Mouse (Mus musculus) MEL (cell line): ENCODE results near the gene Pfkfb4.

Experiments
- CTCF ChIP-seq, 3 experiments: IDR thresholded peaks in 2 of 3; conservative IDR thresholded peaks in 1 of 3; 2 replicates each; pipeline ENCODE4 v1.5.1; 2011 to 2012; ENCODE audit warnings: low read length in 3 of 3, low read depth in 2 of 3, mild to moderate bottlenecking in 2 of 3, improper control_type of control experiment in 1 of 3, inconsistent platforms in 1 of 3, mixed read lengths in 1 of 3, moderate library complexity in 1 of 3; ENCODE audit not compliant: control insufficient read depth in 1 of 3, insufficient read depth in 1 of 3, poor library complexity in 1 of 3, severe bottlenecking in 1 of 3
- GABPA ChIP-seq: IDR thresholded peaks from 2 replicates; pipeline ENCODE4 v1.6.1; 2012; ENCODE audit warnings: low read depth, mild to moderate bottlenecking, inconsistent platforms, low read length, improper control_type of control experiment, moderate library complexity
- MAFK ChIP-seq: IDR thresholded peaks from 2 replicates; pipeline ENCODE4 v1.6.1; 2011; ENCODE audit warnings: low read depth, mild to moderate bottlenecking, low read length, improper control_type of control experiment, borderline replicate concordance
- MAX ChIP-seq: IDR thresholded peaks from 2 replicates; pipeline ENCODE4 v1.6.1; 2011; ENCODE audit warnings: low read length, improper control_type of control experiment
- MEF2A ChIP-seq: IDR thresholded peaks from 2 replicates; pipeline ENCODE4 v1.6.1; 2014; ENCODE audit warnings: low read depth, mild to moderate bottlenecking, inconsistent platforms, low read length, improper control_type of control experiment; ENCODE audit not compliant: poor library complexity, insufficient replicate concordance, severe bottlenecking; ENCODE audit errors: extremely low read depth
- MYC ChIP-seq: IDR thresholded peaks from 2 replicates; pipeline ENCODE4 v1.6.1; 2011; ENCODE audit warnings: low read depth, mild to moderate bottlenecking, low read length, improper control_type of control experiment, moderate library complexity
- POLR2A ChIP-seq, 2 experiments: IDR thresholded peaks; 2 replicates each; pipeline ENCODE4 v1.6.1; 2011 to 2012; ENCODE audit warnings: low read length in 2 of 2, mild to moderate bottlenecking in 2 of 2, control low read depth in 1 of 2, improper control_type of control experiment in 1 of 2, low read depth in 1 of 2, moderate library complexity in 1 of 2; ENCODE audit not compliant: control insufficient read depth in 1 of 2, insufficient read depth in 1 of 2, poor library complexity in 1 of 2
- UBTF ChIP-seq: IDR thresholded peaks from 2 replicates; pipeline ENCODE4 v1.6.1; 2012; ENCODE audit warnings: low read depth, mild to moderate bottlenecking, inconsistent platforms, low read length, improper control_type of control experiment, moderate library complexity, borderline replicate concordance; ENCODE audit not compliant: insufficient read depth
- USF1 ChIP-seq: IDR thresholded peaks from 2 replicates; pipeline ENCODE4 v1.6.1; 2014; ENCODE audit warnings: low read depth, mild to moderate bottlenecking, inconsistent platforms, low read length, improper control_type of control experiment, moderate library complexity
- ZKSCAN1 ChIP-seq: IDR thresholded peaks from 2 replicates; pipeline ENCODE4 v1.6.1; 2012; ENCODE audit warnings: low read depth, mild to moderate bottlenecking, inconsistent platforms, low read length, improper control_type of control experiment, moderate library complexity
- ZNF384 ChIP-seq: IDR thresholded peaks from 2 replicates; pipeline ENCODE4 v1.6.1; 2012; ENCODE audit warnings: low read depth, mild to moderate bottlenecking, inconsistent platforms, low read length, improper control_type of control experiment

- TF ChIP-seq GABPA, result no peak
- no peak for TF ChIP-seq USF1
- TF ChIP-seq UBTF, result no peak
- TF ChIP-seq MAFK, result no peak
- TF ChIP-seq CTCF (IDR thresholded peaks at IDR 0.05 in 2 of 3, conservative IDR thresholded peaks at IDR 0.05 in 1 of 3; ENCODE audit: control insufficient read depth in 1 of 3, insufficient read depth in 1 of 3, low read depth in 2 of 3, low read length in 3 of 3, poor library complexity in 1 of 3, severe bottlenecking in 1 of 3), result no peak
- no peak for TF ChIP-seq POLR2A (IDR thresholded peaks at IDR 0.05; ENCODE audit: control insufficient read depth in 1 of 2, insufficient read depth in 1 of 2, low read depth in 1 of 2, low read length in 2 of 2, poor library complexity in 1 of 2)
- TF ChIP-seq ZNF384, result no peak
- no peak for TF ChIP-seq MAX
- no peak for TF ChIP-seq MYC
- TF ChIP-seq ZKSCAN1, result no peak
- TF ChIP-seq MEF2A, result no peak
Observed at GRCm38 (mm10) chr9:108982498-108982897, 9.1 kb upstream of the Pfkfb4 start.
